In the genomic region with DNA sequence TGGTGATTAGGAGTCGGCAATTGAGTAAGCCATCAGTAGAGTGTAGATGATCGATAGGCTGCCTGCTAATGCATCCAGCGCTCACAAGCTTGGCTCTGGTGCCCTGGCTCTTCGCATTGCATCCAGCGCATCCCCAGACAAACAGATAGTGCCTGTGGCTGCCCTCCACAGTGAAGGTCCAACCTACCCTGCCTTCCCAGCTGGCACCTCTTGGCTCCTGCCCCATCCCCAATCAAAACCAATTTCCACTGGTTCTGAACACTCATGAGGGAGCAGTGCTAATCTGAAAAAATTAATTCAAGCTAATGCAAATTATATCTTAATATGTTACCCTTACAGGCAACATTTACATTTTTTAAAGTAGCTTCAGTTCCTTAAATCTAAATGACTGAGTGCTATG, we compare ENCODE assay signal across 28 mouse cellular contexts.
"Had no signal": no experiment of that assay in that cellular context is flagged by ENCODE, and none has a peak within 500 bp of the region (broad histone marks: within the 10 kb centered on the region; RNA-seq: fewer than 3 reads in every experiment).

No protein-coding gene starts in this region.

- H3K36me3 ChIP-seq: heart, embryonic 10.5 days; heart, embryonic 12.5 days; hindbrain, embryonic 10.5 days; hindbrain, embryonic 12.5 days; intestine, embryonic 15.5 days; limb, embryonic 10.5 days; limb, embryonic 12.5 days; liver, embryonic 13.5 days; liver, embryonic 15.5 days had no signal

- H3K27ac ChIP-seq: gastrocnemius, adult 2 months; heart, adult 2 months; heart, embryonic 10.5 days; hindbrain, embryonic 10.5 days; hindbrain, embryonic 12.5 days; intestine, embryonic 15.5 days; layer of hippocampus, adult 2 months; left cerebral cortex, adult 2 months; limb, embryonic 10.5 days; limb, embryonic 12.5 days; liver, embryonic 13.5 days; liver, embryonic 15.5 days had no signal

- H3K9me3 ChIP-seq: heart, embryonic 10.5 days; heart, embryonic 12.5 days; hindbrain, embryonic 10.5 days; hindbrain, embryonic 12.5 days; intestine, embryonic 15.5 days; limb, embryonic 10.5 days; liver, embryonic 13.5 days; liver, embryonic 15.5 days had no signal

- H3K27me3 ChIP-seq: heart, embryonic 12.5 days; hindbrain, embryonic 12.5 days; intestine, embryonic 15.5 days; limb, embryonic 12.5 days; liver, embryonic 13.5 days; liver, embryonic 15.5 days had no signal

- DNase-seq: gastrocnemius, adult 2 months; gastrocnemius, postnatal 10 days; gastrocnemius, postnatal 25 days; heart, adult 2 months; heart, postnatal 10 days; heart, postnatal 4 days; kidney, adult 18-20 months; kidney, adult 8-10 months; kidney, postnatal 10 days; kidney, postnatal 25 days; kidney, postnatal 4 days; liver; liver, embryonic 13.5 days; liver, postnatal 0 days had no signal

- H3K4me2 ChIP-seq: heart, embryonic 12.5 days; hindbrain, embryonic 12.5 days; intestine, embryonic 15.5 days; limb, embryonic 12.5 days; liver, embryonic 11.5 days; liver, embryonic 13.5 days; liver, embryonic 15.5 days had no signal

- ATAC-seq: hindbrain, embryonic 16.5 days; inflammation-experienced regulatory T-cells, adult 6 months; intestine, embryonic 15.5 days; intestine, postnatal 0 days; liver, postnatal 0 days had no signal

- H3K9ac ChIP-seq: heart, embryonic 12.5 days; hindbrain, embryonic 12.5 days; intestine, embryonic 15.5 days; limb, embryonic 12.5 days; liver, embryonic 13.5 days; liver, embryonic 15.5 days; liver, postnatal 0 days had no signal

- H3K4me1 ChIP-seq: heart, embryonic 10.5 days; heart, embryonic 12.5 days; intestine, embryonic 15.5 days; limb, embryonic 12.5 days; liver, embryonic 13.5 days; liver, embryonic 15.5 days had no signal

- H3K4me3 ChIP-seq: gastrocnemius, adult 2 months; heart, adult 2 months; heart, embryonic 10.5 days; heart, embryonic 12.5 days; hindbrain, embryonic 10.5 days; hindbrain, embryonic 12.5 days; intestine, embryonic 15.5 days; layer of hippocampus, adult 2 months; left cerebral cortex, adult 2 months; limb, embryonic 10.5 days; limb, embryonic 12.5 days; liver, embryonic 13.5 days; liver, embryonic 15.5 days had no signal
